Mouse (Mus musculus): Measurements from ENCODE around the gene Asb17. TPM values are rescaled to one million over a fixed set of nuclear protein-coding genes. Genes with fewer than 3 reads are reported as not detected.

The Asb17 gene
- polyA plus RNA-seq, 1 experiment from 2014 or later: not detected

Other genes starting within 250 kb of the Asb17 start
- gene St6galnac3, start 119.0 kb upstream of the Asb17 start, polyA plus RNA-seq (2015; fragmentation: Nextera tagmentation; extraction: Ambion mirVana): 24.1 and 26.7 TPM in 2 replicates
- 0.13 and 0.14 TPM in 2 replicates for gene Msh4, start 61.9 kb downstream of the Asb17 start, polyA plus RNA-seq (2015; fragmentation: Nextera tagmentation; extraction: Ambion mirVana)
- 42.4 and 47.2 TPM in 2 replicates for gene Rabggtb, start 68.8 kb downstream of the Asb17 start, polyA plus RNA-seq (2015; fragmentation: Nextera tagmentation; extraction: Ambion mirVana)
- 50.6 and 53.7 TPM in 2 replicates for gene Acadm, start 100.4 kb downstream of the Asb17 start, polyA plus RNA-seq (2015; fragmentation: Nextera tagmentation; extraction: Ambion mirVana)
- gene Slc44a5, start 129.2 kb downstream of the Asb17 start, polyA plus RNA-seq (2015; fragmentation: Nextera tagmentation; extraction: Ambion mirVana): 6.8 and 7.4 TPM in 2 replicates

All from midbrain, embryonic 13.5 days (tissue).